Mouse (Mus musculus) cerebellum, postnatal 25 days (tissue): ENCODE results near the gene Tmigd1.
"Not testable (repeated sequence)": the region's sequence is repeated elsewhere in the genome, so short reads cannot be mapped to it uniquely, and the experiment has no call there.

Experiments
- DNase-seq, 2 experiments: peaks; one replicate each; pipeline ENCODE4 v3.0.0; 2021; ENCODE audit warnings: mixed read lengths in 2 of 2

The Tmigd1 gene

DNA sequence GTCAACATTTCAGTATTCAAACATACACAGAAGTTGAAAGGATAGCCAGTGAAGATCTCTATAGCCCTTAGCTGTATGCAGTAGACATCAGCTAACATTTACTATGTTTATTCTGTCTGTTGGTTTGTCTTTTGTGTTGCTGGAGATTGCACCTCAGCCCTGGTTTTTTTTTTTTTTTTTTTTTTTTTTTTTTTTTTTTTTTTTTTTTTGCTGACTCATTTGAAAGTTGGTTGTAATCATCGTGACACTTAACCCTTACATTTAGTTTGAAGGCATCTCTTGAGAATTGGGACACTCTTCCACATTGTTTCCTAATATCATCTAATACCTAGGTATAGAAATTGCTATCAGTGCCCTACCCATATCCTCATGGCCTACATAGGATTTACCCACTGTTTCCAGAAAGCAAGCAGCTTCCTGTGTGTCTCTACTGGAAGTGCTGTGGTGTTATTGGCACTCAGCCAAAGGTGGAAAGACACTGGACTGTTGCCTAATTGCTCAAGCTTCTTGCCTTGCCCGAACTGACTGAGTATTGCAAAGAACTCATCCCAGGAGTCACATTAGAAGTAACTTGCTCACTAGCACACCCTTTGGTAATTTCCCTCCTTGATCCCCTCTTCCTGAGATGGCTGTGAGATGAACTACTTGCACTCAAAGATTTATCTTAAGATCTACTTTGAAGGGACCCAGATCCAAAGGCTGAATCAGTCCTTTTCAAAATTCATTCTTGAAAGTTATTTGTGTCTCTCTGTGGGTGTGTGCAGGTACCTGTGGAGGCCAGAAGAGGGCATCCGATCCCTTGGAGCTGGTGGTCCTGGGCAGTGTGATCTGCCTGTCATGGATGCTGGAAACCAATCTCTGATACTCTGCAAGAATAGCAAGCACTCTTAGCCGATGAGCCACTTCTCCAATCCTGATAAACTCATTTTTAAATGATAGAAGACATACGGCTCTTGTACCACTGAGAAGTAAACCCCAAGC lies 1.9 kb upstream of the Tmigd1 start:
- peak in 1 of 2 experiments; percentile 12 for DNase-seq

DNA sequence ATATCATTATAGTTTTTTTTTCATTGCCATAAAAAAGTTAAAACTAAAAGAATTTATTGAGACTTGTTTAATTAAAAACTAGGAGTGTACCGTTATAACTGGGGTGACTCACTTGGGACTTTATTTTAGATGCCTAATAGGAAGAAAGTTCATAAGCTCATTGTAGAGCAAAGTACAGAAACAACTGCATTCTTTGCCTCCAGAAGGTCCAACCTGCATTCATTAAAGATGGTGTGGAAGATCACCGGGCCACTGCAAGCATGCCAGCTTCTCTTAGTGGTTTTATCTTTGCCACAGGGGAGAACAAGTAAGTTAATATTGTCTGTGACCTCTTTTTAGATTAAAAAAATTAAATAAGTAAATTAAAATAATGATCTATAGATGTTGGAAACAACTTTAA lies 2.4 kb downstream of the Tmigd1 start:
- DNase-seq = no peak

DNA sequence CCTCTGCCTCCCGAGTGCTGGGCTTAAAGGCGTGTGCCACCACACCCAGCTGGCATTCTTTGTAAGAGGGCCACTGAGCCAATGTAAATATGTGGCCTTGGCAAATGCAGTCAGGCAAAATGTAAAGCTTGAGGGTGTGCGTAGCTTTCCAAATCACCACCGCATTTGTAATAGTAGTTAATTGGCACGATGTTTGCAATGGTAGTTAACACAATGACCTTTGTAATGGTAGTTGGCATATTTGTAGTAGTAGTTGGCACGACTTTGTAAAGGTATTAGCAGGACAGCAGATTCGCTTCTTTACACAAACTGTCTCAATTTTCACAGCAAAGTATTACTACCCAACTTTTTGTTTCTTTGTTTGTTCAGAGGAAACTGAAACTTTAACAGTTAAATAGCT lies 6.7 kb downstream of the Tmigd1 start:
- DNase-seq = no peak

DNA sequence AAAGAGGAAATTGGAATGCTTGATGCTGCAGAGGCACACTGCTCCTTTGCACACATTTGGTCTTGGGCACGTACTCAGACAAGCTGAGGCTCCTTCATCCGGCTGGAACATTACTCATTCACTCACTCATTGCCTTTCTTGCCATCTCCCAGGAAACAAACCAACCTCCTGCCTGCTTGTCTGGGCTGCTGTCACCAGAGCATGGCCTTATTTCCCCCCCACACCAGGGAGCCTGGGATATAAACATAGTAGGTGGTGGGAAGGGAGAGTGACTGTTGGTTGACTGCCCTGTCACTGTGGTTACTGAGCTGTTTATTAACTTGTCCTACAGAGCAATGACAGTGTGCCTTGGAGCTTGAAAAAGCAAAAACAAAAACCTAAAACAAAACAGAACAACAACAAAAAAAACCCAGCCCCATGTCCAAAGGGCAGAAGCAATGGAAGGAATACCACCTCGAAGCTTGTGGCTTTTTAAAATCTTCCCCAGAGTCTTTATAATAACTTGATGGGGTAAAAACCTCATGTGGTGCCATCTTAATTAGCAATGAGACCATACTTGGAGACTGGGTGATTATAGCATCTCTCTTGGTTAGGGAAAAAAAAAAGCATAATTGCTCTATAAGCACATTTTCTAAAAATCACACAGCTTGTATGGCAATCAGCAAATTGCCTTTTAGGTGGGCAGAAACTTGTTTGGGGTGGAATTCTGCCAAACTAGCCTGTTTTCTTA lies 9.5 kb downstream of the Tmigd1 start:
- DNase-seq = no peak

DNA sequence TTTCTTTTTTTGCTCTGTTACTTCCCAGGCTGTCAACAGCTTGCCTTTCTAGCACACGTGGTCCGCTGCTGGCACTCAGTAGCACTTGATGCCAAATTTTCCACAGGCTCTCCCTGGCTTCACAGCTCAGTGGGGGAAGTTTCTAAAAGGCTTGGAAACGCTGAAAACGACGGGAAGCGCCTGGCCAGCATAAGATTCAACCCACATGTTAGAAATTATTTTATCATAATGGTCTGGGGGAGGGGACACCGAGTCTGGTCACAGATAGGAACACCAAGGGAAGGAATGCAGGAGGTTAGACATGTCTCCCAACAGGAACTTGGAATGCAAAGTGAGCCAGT lies 10.1 kb downstream of the Tmigd1 start:
- peak; percentile 58 to 63 for DNase-seq

DNA sequence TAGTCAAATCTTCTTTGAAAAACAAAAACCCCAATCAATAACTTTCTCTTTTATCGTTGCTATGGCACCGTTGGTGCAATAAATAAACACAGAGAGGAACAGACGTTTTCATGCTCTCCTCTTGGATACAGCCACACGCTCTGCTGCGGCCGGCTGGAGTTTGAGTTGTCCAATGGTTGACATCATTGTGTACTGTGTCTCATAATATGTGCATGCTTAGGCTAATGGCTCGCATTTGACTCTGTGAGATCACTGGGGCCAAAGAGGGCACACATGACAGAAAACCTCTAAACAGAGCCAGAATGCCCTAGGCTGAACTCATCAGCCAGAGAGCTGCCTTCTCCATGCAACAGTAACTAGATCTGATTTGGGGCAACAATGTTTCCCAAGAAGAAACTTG lies 12.4 kb downstream of the Tmigd1 start:
- DNase-seq = no peak

DNA sequence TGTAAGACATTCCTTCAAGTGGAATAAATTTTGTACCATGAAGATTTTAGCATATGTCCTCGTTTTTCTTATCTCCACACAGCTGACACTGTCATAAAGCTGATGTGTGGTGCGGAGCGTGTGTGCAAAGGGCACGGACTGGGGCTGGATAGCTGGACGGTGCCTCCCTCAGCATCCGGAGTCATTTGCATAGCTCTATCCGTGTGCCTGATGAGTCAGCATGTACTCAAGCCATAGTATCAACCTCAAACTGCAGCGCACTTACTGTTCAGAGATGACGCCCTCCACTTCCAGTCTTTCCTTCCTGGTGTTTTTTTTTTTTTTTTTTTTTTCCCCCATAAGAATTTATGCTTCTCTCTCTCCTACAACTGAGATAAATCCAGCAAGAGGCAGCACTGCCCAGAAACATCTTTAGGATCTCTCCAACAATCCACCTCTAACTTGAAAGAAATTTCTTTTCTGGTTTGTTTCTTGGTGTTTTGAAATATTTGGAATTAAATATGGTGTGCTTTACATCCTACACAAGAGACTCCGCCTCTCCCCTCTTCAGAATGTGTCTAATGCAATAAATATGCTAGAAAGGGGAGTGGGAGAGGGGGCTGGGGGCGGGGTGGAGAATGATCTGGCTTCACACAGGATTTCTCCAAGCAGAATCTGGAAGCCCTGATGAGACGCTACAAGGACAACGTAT lies 14.7 kb downstream of the Tmigd1 start:
- DNase-seq = no peak

DNA sequence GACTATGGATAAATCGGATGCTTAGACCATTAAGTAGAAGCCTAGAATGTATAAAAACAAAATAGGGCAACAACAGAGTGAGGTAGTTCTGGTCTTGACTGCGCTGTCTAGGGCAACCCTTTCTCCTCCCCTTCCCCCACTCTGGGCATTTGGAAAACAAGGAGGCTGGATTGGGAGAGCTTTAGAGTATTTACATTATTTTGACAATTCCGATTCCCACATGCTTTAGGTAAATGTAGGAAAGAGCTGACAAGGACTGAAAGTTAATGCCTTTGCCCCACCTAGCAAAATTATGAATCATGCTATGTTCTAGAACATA lies 15.2 kb downstream of the Tmigd1 start:
- DNase-seq = no peak

DNA sequence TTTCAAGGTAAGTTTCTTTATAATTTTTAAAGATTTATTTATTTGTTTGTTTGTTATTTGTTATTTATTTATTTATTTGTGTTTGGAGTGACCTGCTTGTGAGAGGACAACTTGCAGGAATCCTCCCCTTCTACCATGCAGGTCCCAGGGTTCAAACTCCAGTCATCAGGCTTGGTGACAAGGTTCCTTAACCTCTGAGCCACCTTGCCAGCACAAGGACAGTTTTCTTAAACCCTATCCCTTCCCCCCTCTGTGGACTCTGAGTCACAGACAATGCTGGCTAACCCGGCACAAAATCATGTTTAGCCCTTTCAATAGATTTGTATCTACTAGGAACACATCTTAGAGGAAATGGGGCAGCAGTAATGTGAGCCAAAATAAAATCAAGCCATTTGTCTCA lies 18.6 kb downstream of the Tmigd1 start:
- no peak for DNase-seq

DNA sequence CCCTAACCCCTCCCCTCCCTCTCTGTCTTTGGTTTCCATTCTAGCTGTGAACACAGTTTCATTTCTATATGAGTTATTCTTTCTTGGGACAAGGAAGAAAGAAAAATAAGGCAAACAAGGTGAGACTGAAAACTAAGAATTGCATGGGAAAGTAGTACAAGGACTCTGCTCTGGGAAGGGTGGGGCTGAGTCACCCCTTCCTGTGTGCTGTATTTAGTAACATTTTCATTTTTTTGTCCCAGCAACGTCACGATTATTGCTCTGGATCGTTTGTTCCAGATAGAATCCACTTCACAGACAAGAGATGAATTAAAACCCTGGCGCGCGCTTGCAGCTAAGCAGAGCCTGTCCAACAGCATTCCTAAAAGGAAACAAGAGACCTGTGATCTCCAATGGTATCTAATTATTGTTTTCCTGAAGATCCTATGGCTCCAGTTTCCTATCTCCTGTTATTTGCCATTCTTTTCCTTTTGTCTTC lies 22.8 kb downstream of the Tmigd1 start, which contains the start of gene Blmh:
TSS of gene Blmh (plus strand) at position 51 of the 478 bp plus-strand sequence.
- DNase-seq = no peak

DNA sequence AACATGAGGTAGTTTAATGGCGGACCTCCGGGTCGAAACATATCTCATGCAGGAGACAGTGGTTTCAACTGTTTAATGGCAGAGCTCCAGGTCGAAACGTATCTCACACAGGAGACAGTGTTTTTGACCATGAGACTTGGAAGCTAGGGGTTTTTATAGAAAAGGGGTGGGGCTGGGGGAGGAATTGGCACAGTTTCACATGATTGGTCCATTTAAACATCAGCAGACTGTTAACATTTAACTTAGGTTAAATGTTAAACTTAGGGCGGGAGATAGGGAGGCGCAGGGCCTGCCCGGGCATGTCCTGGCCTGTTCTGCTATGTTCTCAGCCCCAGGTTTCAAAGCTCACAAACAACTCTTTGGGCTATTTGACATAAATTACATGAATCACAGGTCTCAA lies 26.6 kb downstream of the Tmigd1 start:
- DNase-seq = not testable (repeated sequence)

DNA sequence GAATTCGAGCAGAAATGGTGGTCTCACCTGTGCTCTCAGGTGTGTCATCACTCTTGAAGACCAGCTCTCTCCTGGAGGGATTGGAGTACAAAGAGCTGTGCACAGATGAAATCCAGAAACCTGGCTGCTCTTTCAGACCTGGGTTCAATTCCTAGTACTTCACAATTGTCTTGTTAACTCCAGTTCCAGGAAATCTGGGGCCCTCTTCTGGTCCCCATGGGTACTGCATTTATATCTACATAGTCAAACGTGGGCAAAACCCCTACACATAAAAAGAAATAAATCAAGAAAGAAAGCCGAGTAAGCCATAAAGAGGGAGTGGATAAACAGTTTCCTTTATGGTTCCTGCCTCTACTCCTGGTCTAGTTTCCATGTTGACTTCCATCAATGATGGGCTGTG lies 31.2 kb downstream of the Tmigd1 start:
- DNase-seq = no peak

DNA sequence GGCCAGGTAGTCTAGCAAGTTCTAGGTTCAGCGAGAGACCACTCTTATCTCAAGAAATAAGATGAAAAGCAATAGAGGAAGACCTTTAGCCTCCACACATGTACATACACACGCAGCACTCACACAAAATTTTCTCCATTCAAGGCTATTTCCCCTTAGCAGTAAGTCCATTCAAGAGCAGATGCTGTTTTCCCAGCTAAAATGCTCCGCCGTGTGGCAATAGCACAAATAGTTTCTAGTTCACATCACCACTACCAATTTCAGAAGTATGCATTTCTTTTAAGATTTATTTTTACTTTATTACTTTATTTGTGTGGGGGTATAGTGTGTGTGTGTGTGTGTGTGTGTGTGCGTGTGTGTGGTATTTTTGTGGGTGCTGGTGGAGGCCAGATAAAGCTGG lies 34.6 kb downstream of the Tmigd1 start:
- DNase-seq = no peak

DNA sequence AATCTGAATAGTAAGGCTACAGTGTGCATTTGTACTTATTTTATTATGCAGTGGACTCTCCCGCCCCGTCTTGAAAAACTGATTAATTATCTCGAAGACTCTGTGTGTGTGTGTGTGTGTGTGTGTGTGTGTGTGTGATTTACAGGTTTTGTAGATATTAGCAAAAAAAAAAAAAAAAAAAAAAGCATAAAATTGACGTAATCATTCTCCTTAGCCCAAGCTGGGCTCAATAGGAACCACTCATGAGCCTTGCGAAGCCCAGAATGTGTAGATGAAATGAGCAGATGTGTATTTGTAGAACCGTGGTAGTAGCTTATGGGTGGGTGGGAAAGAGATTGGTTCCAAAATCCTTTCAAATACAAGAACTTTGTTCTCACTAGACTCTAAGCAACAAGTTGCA lies 42.9 kb downstream of the Tmigd1 start:
- no peak for DNase-seq

DNA sequence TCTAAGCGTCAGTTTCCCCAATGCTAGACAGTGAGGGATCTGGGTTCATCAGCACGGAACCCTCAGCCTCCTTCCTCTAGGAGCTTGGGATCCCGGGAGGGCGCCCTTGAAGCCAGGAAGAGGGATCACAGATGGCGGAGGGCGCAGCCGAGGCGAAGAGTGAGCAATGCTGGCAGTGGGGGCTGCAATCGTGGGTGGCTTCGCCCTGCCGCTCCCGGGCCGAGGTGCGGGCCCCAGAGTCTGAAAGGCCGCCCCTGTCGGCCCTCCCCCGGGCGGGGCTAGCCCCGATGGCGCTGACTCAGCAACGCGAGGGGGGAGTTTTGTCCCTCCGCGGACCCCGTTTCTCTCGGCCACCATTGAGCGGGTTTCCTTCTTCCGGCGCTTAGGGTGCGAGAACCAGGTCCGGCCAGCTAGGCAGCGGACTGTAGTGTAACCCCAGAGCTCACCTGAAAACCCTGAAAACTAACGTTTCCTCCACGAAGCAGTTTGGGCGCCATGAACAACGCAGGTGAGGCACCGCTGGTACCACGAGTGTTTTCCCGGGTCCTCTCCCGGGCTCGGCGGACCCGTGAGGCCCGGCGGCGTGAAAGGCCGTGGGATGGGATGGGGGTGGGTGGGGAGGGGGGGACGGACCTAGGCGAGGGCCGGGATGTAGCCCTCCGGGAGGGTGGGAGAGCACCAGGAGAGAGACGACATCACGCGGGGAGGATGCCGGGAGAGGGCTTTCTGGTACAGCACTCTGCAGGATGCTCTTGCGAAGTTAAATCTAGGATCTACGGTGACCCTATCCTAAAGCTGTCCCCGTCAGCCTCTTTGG lies 43.6 kb downstream of the Tmigd1 start:
- peak; percentile 96 to 98 for DNase-seq

DNA sequence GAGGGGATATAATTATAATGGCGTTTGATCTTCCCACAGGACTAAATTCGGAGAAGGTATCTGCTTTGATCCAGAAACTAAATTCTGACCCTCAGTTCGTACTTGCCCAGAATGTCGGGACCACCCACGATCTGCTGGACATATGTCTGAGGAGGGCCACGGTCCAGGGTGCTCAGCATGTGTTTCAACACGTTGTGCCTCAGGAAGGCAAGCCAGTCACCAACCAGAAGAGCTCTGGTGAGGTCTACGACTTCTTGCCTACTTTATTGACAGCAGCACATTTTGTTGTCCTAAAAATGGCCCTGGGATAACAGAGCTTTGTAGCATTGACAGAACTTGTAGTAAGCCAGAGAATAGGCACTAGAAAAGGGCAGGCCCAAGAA lies 44.2 kb downstream of the Tmigd1 start:
- peak; percentile 45 to 51 for DNase-seq

DNA sequence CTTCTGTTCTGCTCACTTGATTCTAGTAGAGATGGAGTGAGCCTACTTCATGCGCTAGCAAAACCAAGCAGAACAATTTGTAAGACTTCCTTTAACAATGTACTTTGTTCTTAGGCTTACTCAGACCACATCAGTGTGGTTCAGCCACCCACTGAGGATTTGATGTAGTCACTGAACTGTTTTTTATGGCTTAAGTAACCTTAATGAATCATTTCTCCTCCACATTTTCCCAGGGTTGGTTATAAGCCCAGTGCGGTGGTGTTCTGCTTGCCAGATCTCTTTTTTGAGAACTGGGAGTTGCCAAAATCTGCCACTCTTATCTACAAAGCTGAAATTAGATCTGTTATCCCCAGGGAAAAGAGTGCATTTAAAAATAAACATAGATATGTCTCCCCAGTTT lies 51.6 kb downstream of the Tmigd1 start:
- no peak for DNase-seq

DNA sequence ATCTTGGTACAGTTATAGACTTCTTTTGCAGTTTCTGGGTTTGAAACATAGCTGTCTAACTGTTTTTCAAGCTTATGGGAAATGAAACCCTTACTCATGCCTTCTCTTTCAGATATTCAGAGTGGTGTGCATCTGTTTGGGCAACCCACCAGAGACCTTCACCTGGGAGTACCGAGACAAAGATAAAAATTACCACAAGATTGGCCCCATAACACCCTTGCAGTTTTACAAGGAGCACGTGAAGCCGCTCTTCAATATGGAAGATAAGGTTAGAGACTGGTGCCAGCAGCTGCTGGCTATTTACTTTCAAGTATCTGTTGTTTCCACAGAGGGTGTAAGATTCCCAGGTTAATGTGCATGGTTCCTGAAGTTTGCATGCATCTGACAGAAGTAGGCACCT lies 63.7 kb downstream of the Tmigd1 start:
- DNase-seq = no peak
